Mouse (Mus musculus) testis, adult 2 months (tissue): Measurements from ENCODE around the gene Acot6. TPM values are rescaled to one million over a fixed set of nuclear protein-coding genes. Genes with fewer than 3 reads are reported as not detected.

Experiments
- H3K27ac ChIP-seq: fragments of 200-500 bp; 2 replicates; pipeline ENCODE4 v1.5.1; 2012; ENCODE audit warnings: low read depth, low read length; ENCODE audit not compliant: control insufficient read depth, insufficient read depth
- H3K27me3 ChIP-seq: fragments of 200-500 bp; 2 replicates; pipeline ENCODE4 v1.6.1; 2012; ENCODE audit warnings: mild to moderate bottlenecking, low read length, moderate library complexity; ENCODE audit not compliant: control insufficient read depth, insufficient read depth
- H3K36me3 ChIP-seq: fragments of 200-500 bp; 2 replicates; pipeline ENCODE4 v1.6.1; 2012; ENCODE audit warnings: mild to moderate bottlenecking, low read length; ENCODE audit not compliant: control insufficient read depth, insufficient read depth
- H3K4me1 ChIP-seq: fragments of 200-500 bp; 2 replicates; pipeline ENCODE4 v1.6.1; 2012; ENCODE audit warnings: low read length; ENCODE audit not compliant: control insufficient read depth, insufficient read depth
- H3K4me3 ChIP-seq: fragments of 200-500 bp; 2 replicates; pipeline ENCODE4 v1.5.1; 2012; ENCODE audit warnings: low read depth, mild to moderate bottlenecking, low read length, moderate library complexity, mixed read lengths; ENCODE audit not compliant: control insufficient read depth
- CTCF ChIP-seq: fragments of 200-500 bp; IDR thresholded peaks from 2 replicates; pipeline ENCODE4 v1.5.1; 2012; ENCODE audit warnings: low read depth, mild to moderate bottlenecking, inconsistent platforms, low read length, moderate library complexity; ENCODE audit not compliant: control insufficient read depth, insufficient read depth, insufficient replicate concordance
- POLR2A ChIP-seq: fragments of 200-500 bp; IDR thresholded peaks from 2 replicates; pipeline ENCODE4 v1.6.1; 2012; ENCODE audit warnings: low read depth, mild to moderate bottlenecking, inconsistent platforms, low read length, moderate library complexity; ENCODE audit not compliant: control insufficient read depth
- polyA plus RNA-seq: library from polyadenylated mRNA; depleted of rRNA; stranded (reverse); fragments of >200 nt; gene quantifications from 2 replicates; pipeline ENCODE4 v1.2.3, GENCODE M21; 2012

The Acot6 gene
- polyA plus RNA-seq, 1 experiment = 0.41 TPM

DNA sequence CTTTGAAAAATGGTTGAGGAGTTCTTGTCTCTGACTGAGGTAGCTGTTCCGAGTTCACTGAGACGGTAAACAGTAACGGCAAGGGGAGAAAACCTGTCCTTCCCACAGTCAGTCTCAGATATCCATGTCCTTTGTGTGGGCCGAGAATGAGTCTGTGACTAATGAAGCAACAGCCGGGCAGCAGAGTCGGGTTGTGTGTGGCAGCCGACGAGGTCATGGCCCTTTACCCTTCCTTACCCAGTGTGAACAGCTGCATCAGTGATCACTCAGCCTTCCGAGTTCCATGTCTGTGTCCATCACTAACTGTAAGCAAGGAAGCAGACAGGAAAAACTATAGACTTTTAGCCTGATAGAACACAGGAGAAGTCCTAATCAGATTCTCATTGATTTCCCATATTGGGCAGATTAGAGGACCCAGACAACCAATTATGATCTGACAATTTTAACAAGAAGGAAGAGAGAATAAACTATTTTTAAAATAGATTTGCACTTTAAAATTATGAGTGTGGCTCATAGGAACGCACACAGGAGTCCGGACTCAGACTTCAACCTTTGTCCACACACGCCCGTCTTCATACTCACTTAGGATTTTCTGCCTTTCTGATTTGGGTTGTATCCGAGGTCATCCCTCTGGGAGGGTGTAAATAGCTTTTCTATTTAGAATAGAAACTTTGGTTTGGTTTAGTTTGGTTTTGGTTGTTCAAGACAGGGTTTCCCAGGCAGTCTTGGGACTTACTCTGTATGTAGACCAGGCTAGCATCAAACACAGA, 42.0 kb downstream of the Acot6 start:
- no peaks in the 10 kb centered on the region for H3K27me3 ChIP-seq
- no peak overlapping the region for H3K4me3 ChIP-seq
- TF ChIP-seq CTCF = no peak
- no peak for TF ChIP-seq POLR2A
- H3K36me3 ChIP-seq = no peaks in the 10 kb centered on the region; the same call in 1 of the 2 replicates
- H3K4me1 ChIP-seq = peaks cover 5% of the 10 kb centered on the region
- H3K27ac ChIP-seq = no peak overlapping the region

DNA sequence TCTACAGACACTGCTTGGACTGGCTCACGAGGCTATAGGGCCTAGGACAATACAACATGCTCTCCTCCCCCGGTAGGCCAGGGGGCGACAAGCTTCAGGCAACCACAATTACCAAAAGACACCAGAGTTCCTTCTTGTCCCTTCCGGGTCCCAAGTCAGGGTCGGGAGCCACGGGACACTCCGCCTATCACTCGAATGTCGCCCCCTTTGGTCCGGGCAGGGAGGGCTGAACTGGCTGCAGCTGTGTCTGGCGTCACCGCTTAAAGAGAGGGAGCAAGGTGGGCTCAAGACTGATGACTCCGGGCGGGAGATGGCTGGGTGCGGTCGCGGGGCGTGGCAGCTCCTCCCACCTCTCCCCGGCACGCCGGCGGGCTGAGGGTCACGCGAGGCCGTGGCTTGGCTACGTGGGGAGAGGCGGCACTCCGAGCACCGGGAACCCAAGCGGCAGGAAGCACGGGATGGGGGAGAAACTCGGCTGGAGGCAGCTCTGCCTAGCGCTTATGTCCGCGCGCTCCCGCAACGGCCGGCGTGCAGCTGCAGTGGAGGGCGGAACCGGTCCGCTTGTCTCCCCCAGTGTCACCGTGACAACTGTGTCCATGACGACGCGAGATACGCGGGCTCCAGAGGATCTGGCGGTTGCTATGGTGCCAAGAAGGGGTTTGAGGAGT, 47.6 kb downstream of the Acot6 start, which contains the start of gene Pnma1:
Gene Pnma1, minus strand, starts transcription at position 536 of the 668 bp plus-strand sequence.
- Histone ChIP-seq H3K4me1 (peaks cover 28% of the 10 kb centered on the region), H3K27me3 (peaks cover 3% of the 10 kb centered on the region; the same call in 1 of the 2 replicates), H3K36me3 (no peaks in the 10 kb centered on the region; the same call in 1 of the 2 replicates), H3K4me3 (peak within 1 kb of the TSS; percentile 90), H3K27ac (peak within 1 kb of the TSS; percentile 75)
- TF ChIP-seq POLR2A = peak; percentile 92
- peak; percentile 34; the same call in 1 of the 2 replicates for TF ChIP-seq CTCF

DNA sequence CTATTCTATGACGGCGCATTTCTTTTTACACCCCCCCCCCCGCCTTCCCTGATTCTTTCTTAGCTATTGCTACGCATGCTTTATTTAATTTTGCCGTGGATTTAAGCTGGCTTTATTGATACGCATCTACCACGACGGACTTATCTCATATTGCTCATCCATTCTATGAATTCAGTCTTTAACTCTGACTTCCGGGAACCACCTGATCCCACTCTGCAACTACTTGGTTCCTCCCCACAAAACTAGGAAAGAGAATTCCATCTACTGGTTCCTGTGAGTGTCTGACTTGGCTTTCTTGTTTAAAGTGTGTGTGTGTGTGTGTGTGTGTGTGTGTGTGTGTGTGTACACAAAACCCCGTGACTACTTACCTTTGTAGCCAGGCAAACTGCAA, 48.2 kb downstream of the Acot6 start:
- Histone ChIP-seq H3K27ac (no peak overlapping the region; the same call in none of the 2 replicates), H3K36me3 (no peaks in the 10 kb centered on the region; the same call in 1 of the 2 replicates), H3K4me1 (peaks cover 30% of the 10 kb centered on the region), H3K4me3 (peak overlapping the region; percentile 90), H3K27me3 (peaks cover 3% of the 10 kb centered on the region; the same call in 1 of the 2 replicates)
- no peak for TF ChIP-seq POLR2A
- no peak for TF ChIP-seq CTCF

DNA sequence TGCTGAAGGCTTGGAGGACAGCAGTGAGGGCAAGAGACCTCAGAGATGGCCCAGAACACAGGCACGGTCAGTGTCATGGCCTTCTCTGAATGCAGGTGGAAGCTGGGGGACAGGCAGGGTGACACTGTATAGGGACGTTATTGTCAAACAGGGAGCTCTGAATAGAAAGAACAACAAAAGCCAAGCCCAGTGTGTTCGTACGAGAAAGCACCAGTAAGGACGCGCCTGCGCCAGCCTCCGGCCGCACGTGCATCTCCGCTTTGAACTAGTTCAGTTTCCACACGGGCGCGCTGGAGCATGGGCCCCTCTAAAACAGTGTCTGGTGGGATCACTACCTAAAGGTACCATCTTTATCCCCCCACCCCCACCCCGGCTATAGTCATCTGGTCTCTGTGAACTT, 49.5 kb downstream of the Acot6 start:
- H3K27ac ChIP-seq = no peak overlapping the region
- TF ChIP-seq POLR2A (no peak), CTCF (no peak)

DNA sequence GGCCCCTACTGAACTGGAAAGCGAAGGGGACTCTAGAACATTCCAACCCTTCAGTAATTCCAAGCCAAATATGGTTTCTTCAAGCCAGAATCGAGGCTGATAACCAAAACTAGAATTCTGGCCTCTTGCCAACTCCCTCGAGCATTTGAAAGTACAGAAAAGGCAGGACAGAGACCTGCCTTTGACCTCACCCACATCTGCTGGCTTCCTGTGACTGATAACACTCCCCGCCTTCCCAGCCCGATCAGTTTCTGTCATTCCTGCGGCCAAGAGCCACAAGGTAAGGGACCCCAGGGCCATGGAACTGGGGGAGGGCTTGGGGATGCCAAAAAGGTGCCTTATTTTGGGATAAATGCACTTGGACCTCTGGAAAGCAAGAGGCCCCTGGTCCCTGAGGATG, 50.5 kb downstream of the Acot6 start:
- Histone ChIP-seq H3K27ac (no peak overlapping the region), H3K4me1 (peaks cover 30% of the 10 kb centered on the region), H3K36me3 (no peaks in the 10 kb centered on the region; the same call in 1 of the 2 replicates), H3K27me3 (peaks cover 3% of the 10 kb centered on the region; the same call in 1 of the 2 replicates), H3K4me3 (peak overlapping the region; percentile 79)
- TF ChIP-seq POLR2A = no peak
- TF ChIP-seq CTCF = no peak

More for the DNA sequence above, 49.5 kb downstream of the Acot6 start:
- peaks cover 30% of the 10 kb centered on the region for H3K4me1 ChIP-seq
- H3K27me3 ChIP-seq = peaks cover 3% of the 10 kb centered on the region; the same call in 1 of the 2 replicates
- no peaks in the 10 kb centered on the region; the same call in 1 of the 2 replicates for H3K36me3 ChIP-seq
- peak overlapping the region; percentile 78 for H3K4me3 ChIP-seq

DNA sequence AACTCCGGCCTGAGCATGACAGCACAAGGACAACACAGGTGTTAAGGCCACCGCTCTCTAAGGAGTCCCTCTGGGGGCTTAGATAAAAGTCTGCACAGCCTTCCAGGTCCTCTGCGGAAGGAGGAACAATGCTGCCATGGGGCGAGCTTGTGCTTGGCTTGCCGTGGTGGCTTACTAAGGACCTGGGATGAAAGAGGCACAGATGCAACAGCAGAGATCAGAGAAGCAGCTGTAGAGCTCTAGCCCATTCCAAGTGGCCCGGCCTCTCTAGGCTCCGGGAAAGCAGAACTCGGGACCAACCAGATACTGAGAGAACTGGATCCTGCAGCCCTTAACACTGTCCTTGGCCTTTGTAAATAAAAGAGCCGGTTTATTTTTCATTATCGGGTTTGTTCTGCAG, 51.5 kb downstream of the Acot6 start:
- no peaks in the 10 kb centered on the region; the same call in 1 of the 2 replicates for H3K36me3 ChIP-seq
- H3K4me3 ChIP-seq = peak overlapping the region; percentile 86
- TF ChIP-seq CTCF (no peak), POLR2A (no peak)
- peaks cover 3% of the 10 kb centered on the region; the same call in 1 of the 2 replicates for H3K27me3 ChIP-seq
- peaks cover 26% of the 10 kb centered on the region for H3K4me1 ChIP-seq
- H3K27ac ChIP-seq = no peak overlapping the region

DNA sequence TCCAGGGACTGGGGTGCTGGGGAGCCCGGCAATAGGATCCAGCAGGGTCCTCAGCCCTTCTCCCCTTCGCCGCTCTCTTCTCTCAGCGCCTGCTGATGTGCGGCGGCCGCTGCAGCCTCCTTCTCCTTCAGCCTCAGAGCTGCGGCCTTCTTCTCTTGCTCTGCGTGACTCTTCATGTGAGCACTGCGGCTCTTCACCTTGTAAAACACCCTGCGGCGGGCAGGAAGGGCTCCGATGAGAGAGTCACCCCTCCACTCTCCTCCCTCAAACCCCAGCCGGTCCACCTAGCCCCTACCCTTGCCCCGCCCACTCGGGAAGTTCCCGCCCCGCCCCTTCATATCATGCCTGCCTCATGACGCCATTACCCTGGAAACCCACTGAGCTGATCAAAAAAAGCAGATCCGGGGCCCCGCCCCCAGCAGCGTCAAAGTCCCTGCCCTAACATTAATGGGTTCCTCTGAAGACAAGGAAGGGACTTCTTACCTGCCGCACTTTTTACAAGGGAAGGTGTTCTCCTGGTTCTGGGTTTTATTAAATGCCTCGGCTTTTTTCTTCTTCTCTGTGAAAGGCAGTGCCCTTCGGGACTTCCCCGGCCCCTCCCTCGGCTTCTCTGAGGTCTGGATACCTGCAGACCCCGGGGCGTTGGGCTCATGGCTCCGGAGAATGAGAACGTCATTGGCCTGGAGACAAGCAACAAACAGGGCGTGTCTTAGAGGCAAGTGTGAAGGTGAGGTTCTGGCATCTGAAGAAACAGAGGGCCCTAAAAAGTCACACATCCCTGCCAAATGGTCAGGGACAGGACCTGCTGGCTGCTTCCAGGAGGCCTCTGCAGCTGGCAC, 52.1 kb downstream of the Acot6 start:
- peaks cover 3% of the 10 kb centered on the region; the same call in 1 of the 2 replicates for H3K27me3 ChIP-seq
- H3K4me3 ChIP-seq = peak overlapping the region; percentile 86

More for the DNA sequence above, 52.1 kb downstream of the Acot6 start:
- no peak for TF ChIP-seq POLR2A
- no peak for TF ChIP-seq CTCF
- H3K27ac ChIP-seq = no peak overlapping the region
- no peaks in the 10 kb centered on the region; the same call in 1 of the 2 replicates for H3K36me3 ChIP-seq
- H3K4me1 ChIP-seq = peaks cover 23% of the 10 kb centered on the region
